Mouse (Mus musculus) CD4-positive, CD25-positive, alpha-beta regulatory T cell, adult 9 weeks (primary cell): ENCODE data around the gene Amdhd1. TPM values are rescaled to one million over a fixed set of nuclear protein-coding genes. Genes with fewer than 3 reads are reported as not detected.

Experiments used
- polyA plus RNA-seq: library from polyadenylated mRNA; unstranded; fragments of 100-300 nt; shearing (Covaris generic); gene quantifications from one replicate; pipeline ENCODE4 v1.2.1, GENCODE M21; 2017

Gene Amdhd1
- polyA plus RNA-seq = 0.33 TPM

GRCm38 (mm10) chr10:93539775-93540430 lies at the start of gene Amdhd1:
Gene Amdhd1 (minus strand): TSS chr10:93540033.

GRCm38 (mm10) chr10:93589281-93589848 lies 49.5 kb upstream of the Amdhd1 start, which contains the start of gene Snrpf:
Gene Snrpf (minus strand): TSS chr10:93589706.

GRCm38 (mm10) chr10:93540431-93541210 lies 788 bp upstream of the Amdhd1 start, which contains the start of gene Ccdc38:
Gene Ccdc38 (plus strand): TSS chr10:93540632.

GRCm38 (mm10) chr10:93488066-93488827 lies 51.6 kb downstream of the Amdhd1 start, which contains the start of gene Hal:
Gene Hal (plus strand): TSS chr10:93488768.

Other genes with a start within 250 kb of the Amdhd1 start
- gene Elk3, start 228.9 kb downstream of the Amdhd1 start, polyA plus RNA-seq = 38.8 TPM
- gene Lta4h, start 86.6 kb downstream of the Amdhd1 start, polyA plus RNA-seq = 322 TPM
- 0.17 TPM for gene Hal, start 51.3 kb downstream of the Amdhd1 start, polyA plus RNA-seq
- gene Ccdc38, start 599 bp upstream of the Amdhd1 start, polyA plus RNA-seq = 1.8 TPM
- 38.7 TPM for gene Snrpf, start 49.7 kb upstream of the Amdhd1 start, polyA plus RNA-seq
- 1.5 TPM for gene Ntn4, start 100.6 kb upstream of the Amdhd1 start, polyA plus RNA-seq